Mouse (Mus musculus) pancreas, adult 10 weeks (tissue): Measurements from ENCODE around the gene Mark3. TPM values are rescaled to one million over a fixed set of nuclear protein-coding genes. Genes with fewer than 3 reads are reported as not detected.

ENCODE experiments used
- polyA plus RNA-seq: library from polyadenylated mRNA; stranded (reverse); fragments of 350-450 nt; fragmentation: Illumina TruSeq; extraction: RNeasy Lipid Tissue Mini Kit (QIAGEN cat#74804); gene quantifications from one replicate; pipeline ENCODE4 v1.2.3, GENCODE M21; 2015; ENCODE audit warnings: low read depth, low replicate concordance; ENCODE audit not compliant: insufficient read depth

Gene Mark3
- 17.2 TPM for polyA plus RNA-seq

DNA sequence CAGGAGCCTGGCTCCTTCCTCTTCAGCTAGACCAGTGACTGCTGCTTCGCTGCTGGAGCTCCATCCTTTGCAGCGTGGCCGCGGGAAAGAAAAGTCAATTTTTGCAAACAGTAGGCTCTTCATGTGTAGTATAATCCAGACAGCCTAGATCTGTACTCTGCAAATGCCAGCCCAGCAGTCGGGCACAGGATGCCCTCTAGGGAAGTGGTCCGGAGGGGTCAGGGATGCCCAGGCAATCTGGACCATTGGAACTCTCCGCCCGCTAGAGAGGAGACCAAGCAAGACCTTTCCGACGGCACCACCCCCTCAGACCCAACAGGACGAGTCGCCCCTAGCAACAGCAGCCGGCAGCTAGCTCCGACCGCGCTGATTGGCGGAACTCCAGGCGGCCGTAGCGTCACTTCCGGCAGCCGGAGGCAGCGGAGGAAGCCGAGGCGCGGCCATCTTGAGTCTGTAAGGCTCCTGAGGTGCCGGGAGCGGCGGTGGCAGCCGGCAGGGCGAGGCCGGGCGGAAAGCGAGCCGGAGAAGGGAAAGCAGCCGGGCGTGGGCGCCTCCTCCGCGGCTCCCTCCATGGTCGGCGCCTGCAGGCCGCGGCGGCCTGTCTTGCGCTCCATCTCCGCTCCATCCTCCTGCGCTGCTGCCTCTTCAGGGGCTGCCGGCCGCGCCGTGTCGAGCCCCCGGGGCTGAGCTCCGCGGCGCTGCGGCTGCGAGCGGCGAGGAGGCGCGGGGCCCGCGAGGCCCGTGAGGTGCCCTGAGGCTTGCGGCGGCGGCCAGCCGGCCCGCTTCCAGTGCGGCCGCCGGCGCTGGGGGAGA lies at the start of gene Mark3:
Gene Mark3 (plus strand): TSS at position 450 of the 813 bp plus-strand sequence.

GRCm38 (mm10) chr12:111537796-111538291 lies 36.5 kb upstream of the Mark3 start, which contains the start of gene Eif5:
TSS of gene Eif5 (plus strand) at chr12:111538016.

DNA sequence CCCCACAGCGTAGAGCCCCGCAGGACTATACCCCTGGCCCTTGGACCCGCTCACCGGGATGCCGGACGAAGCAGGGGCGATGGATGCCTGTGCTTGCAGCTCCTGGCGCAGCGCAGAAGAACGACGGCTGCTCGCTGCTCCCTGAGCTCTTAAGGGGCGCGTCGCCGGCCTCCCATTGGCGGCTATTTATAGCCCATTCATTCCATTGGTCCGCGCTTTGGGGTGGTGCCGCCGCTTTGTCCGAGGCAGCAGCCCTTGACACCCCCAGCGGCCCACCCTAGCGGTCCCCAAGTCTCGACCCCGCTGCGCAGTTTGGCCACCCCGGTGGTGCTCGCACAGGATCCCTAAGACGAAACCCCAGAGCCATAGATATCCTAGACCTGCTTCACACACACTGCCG lies 97.9 kb downstream of the Mark3 start, which contains the start of gene Ckb:
Gene Ckb (minus strand): TSS at position 163 of the 400 bp plus-strand sequence.

DNA sequence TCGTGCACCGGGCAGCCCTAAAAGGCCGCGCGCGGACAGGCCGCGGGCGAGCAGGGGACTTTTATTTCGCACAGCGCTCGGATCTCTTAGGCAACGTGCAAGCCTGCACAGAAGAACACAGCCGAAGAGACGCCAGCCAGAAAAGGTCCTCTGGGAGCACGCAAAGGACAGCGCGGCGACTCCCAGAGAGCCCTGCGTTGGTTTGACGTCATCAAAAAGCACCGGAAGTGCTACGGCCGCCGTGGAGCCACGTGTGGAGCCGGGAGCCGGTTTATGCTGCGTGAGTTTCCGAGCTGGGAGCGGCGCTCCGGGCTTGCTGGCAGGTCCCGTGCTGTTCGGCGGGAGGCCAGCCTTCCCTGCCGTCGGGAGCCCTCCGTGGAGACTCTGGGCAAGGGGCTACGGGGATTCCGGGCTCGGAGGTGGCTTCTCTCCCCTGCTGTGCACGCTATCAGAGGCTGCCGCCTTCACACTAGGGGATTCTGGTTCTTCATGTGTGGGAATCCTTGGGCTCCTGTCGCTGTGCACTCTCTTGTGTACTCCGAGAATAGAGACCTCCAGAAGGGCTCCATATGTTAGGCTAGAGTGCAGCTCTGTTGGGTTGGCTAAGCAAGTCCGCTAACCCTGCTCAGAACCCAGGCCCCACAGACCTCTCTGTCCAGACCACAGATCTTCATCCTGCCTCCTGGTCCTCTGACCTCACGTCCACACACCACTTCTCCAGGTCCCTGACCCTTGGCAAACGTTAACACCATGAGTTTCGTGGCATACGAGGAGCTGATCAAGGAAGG lies 103.8 kb downstream of the Mark3 start, which contains the start of gene Trmt61a:
Gene Trmt61a (plus strand): TSS at position 224 of the 788 bp plus-strand sequence.

Other genes with a start within 250 kb of the Mark3 start
- 30.4 TPM for gene Cdc42bpb, start 196.8 kb upstream of the Mark3 start, polyA plus RNA-seq
- not detected for gene Lbhd2, start 167.7 kb upstream of the Mark3 start, polyA plus RNA-seq
- gene Exoc3l4, start 157.5 kb upstream of the Mark3 start, polyA plus RNA-seq = 1.7 TPM
- gene Tnfaip2, start 132.1 kb upstream of the Mark3 start, polyA plus RNA-seq = 7.6 TPM
- gene Gm266, start 88.7 kb upstream of the Mark3 start, polyA plus RNA-seq = not detected
- 35.3 TPM for gene Eif5, start 36.5 kb upstream of the Mark3 start, polyA plus RNA-seq
- 18.8 TPM for gene Ckb, start 97.8 kb downstream of the Mark3 start, polyA plus RNA-seq
- 4.0 TPM for gene Trmt61a, start 103.6 kb downstream of the Mark3 start, polyA plus RNA-seq
- gene Bag5, start 138.7 kb downstream of the Mark3 start, polyA plus RNA-seq = 7.0 TPM
- gene Apopt1, start 138.7 kb downstream of the Mark3 start, polyA plus RNA-seq = 10.9 TPM
- 62.6 TPM for gene Klc1, start 184.3 kb downstream of the Mark3 start, polyA plus RNA-seq
- gene Xrcc3, start 239.3 kb downstream of the Mark3 start, polyA plus RNA-seq = 1.3 TPM
- gene Zfyve21, start 239.6 kb downstream of the Mark3 start, polyA plus RNA-seq = 18.6 TPM